Mouse (Mus musculus) T-helper 2 cell (primary cell): ENCODE measurements around the gene Cntnap2.

Experiments used
- in situ Hi-C: fragments of 300-600 bp; cut with MboI, MseI; formaldehyde crosslinking; loops from one replicate; pipeline ENCODE4 v1.15.1; 2025; ENCODE audit warnings: high pct_unique_total_duplicates

Gene Cntnap2

GRCm38 (mm10) chr6:47287722-47288121 is 2228.6 kb downstream of the Cntnap2 start:
- in situ Hi-C loops = no loop called here

- in situ Hi-C loops = no loop called here
Observed at GRCm38 (mm10) chr6:47291973-47292372, 2232.8 kb downstream of the Cntnap2 start.

- in situ Hi-C loops = no loop called here
Observed at GRCm38 (mm10) chr6:47292437-47292836, 2233.3 kb downstream of the Cntnap2 start.

- in situ Hi-C loops = no loop called here
Observed at GRCm38 (mm10) chr6:47294433-47294832, 2235.3 kb downstream of the Cntnap2 start.

- in situ Hi-C loops = no loop called here
Observed at GRCm38 (mm10) chr6:47304848-47305490, 2245.8 kb downstream of the Cntnap2 start.

GRCm38 (mm10) chr6:47306065-47306798 is 2247.1 kb downstream of the Cntnap2 start:
- in situ Hi-C loops = no loop called here

GRCm38 (mm10) chr6:47306954-47307353 is 2247.8 kb downstream of the Cntnap2 start:
- in situ Hi-C loops = no loop called here

- in situ Hi-C loops = loop anchor here (10.0 kb wide), 2 partner anchors 350 to 430 kb away; no protein-coding TSS in a partner anchor
Observed at GRCm38 (mm10) chr6:47314507-47315334, 2255.6 kb downstream of the Cntnap2 start.

GRCm38 (mm10) chr6:47315454-47315853 is 2256.3 kb downstream of the Cntnap2 start:
- in situ Hi-C loops = loop anchor here (10.0 kb wide), 2 partner anchors 349 to 429 kb away; no protein-coding TSS in a partner anchor

GRCm38 (mm10) chr6:47317253-47317652 is 2258.1 kb downstream of the Cntnap2 start:
- in situ Hi-C loops = loop anchor here (10.0 kb wide), 2 partner anchors 348 to 428 kb away; no protein-coding TSS in a partner anchor

GRCm38 (mm10) chr6:47318705-47319104 is 2259.5 kb downstream of the Cntnap2 start:
- in situ Hi-C loops = loop anchor here (10.0 kb wide), 2 partner anchors 346 to 426 kb away; no protein-coding TSS in a partner anchor

- in situ Hi-C loops = loop anchor here (10.0 kb wide), 2 partner anchors 345 to 425 kb away; no protein-coding TSS in a partner anchor
Observed at GRCm38 (mm10) chr6:47319309-47319983, 2260.3 kb downstream of the Cntnap2 start.

GRCm38 (mm10) chr6:47323169-47323835 is 2264.1 kb downstream of the Cntnap2 start:
- in situ Hi-C loops = no loop called here

GRCm38 (mm10) chr6:47323886-47324285 is 2264.7 kb downstream of the Cntnap2 start:
- in situ Hi-C loops = no loop called here

- in situ Hi-C loops = no loop called here
Observed at GRCm38 (mm10) chr6:47328281-47328680, 2269.1 kb downstream of the Cntnap2 start.

- in situ Hi-C loops = no loop called here
Observed at GRCm38 (mm10) chr6:47329212-47329611, 2270.1 kb downstream of the Cntnap2 start.

GRCm38 (mm10) chr6:47333016-47333415 is 2273.9 kb downstream of the Cntnap2 start:
- in situ Hi-C loops = no loop called here

- in situ Hi-C loops = no loop called here
Observed at GRCm38 (mm10) chr6:47334377-47334776, 2275.2 kb downstream of the Cntnap2 start.

- in situ Hi-C loops = no loop called here
Observed at GRCm38 (mm10) chr6:47337300-47337699, 2278.1 kb downstream of the Cntnap2 start.

- in situ Hi-C loops = no loop called here
Observed at GRCm38 (mm10) chr6:47338113-47338512, 2279.0 kb downstream of the Cntnap2 start.
